Mouse (Mus musculus) limb, embryonic 14.5 days (tissue): ENCODE measurements around the gene Trip6. TPM values are rescaled to one million over a fixed set of nuclear protein-coding genes. Genes with fewer than 3 reads are reported as not detected.
A peak's percentile ranks its signal among the peaks of the same experiment; 100 is the strongest.

Experiments used
- ATAC-seq: fragments of 200-750 bp; cut with Nextera tagmentation; 2 replicates; pipeline ENCODE4 v1.8.0; 2017; ENCODE audit warnings: low read depth, moderate number of reproducible peaks, moderate TSS enrichment; ENCODE audit not compliant: low FRiP score
- DNase-seq: peaks from one replicate; pipeline ENCODE4 v3.0.0-alpha.2; 2015; ENCODE audit warnings: low spot score
- H3K27ac ChIP-seq: fragments of 300-500 bp; sonication (generic); replicated peaks from 2 replicates; pipeline ENCODE4 v1.5.1; 2014; ENCODE audit warnings: low read depth, mild to moderate bottlenecking, low read length, moderate library complexity, mixed read lengths
- H3K27me3 ChIP-seq: fragments of 300-500 bp; sonication (generic); 2 replicates; pipeline ENCODE4 v1.6.1; 2014; ENCODE audit warnings: low read length, mixed read lengths; ENCODE audit not compliant: control insufficient read depth, insufficient read depth
- H3K36me3 ChIP-seq: fragments of 300-500 bp; sonication (generic); 2 replicates; pipeline ENCODE4 v1.6.1; 2014; ENCODE audit warnings: mild to moderate bottlenecking, low read length, moderate library complexity, mixed read lengths; ENCODE audit not compliant: control insufficient read depth, insufficient read depth
- H3K4me1 ChIP-seq: fragments of 300-500 bp; sonication (generic); 2 replicates; pipeline ENCODE4 v1.6.1; 2014; ENCODE audit warnings: antibody characterized with exemption, low read length, mixed read lengths; ENCODE audit not compliant: control insufficient read depth, insufficient read depth
- H3K4me2 ChIP-seq: fragments of 300-500 bp; sonication (generic); replicated peaks from 2 replicates; pipeline ENCODE4 v1.6.1; 2014; ENCODE audit warnings: low read depth, mild to moderate bottlenecking, low read length, moderate library complexity; ENCODE audit not compliant: severe bottlenecking
- H3K4me3 ChIP-seq: fragments of 300-500 bp; sonication (generic); replicated peaks from 2 replicates; pipeline ENCODE4 v1.5.1; 2014; ENCODE audit warnings: low read length
- H3K9ac ChIP-seq: fragments of 300-500 bp; sonication (generic); 2 replicates; pipeline ENCODE4 v1.6.1; 2014; ENCODE audit warnings: mild to moderate bottlenecking, low read depth, low read length, moderate library complexity; ENCODE audit not compliant: severe bottlenecking
- H3K9me3 ChIP-seq: fragments of 300-500 bp; sonication (generic); 2 replicates; pipeline ENCODE4 v1.6.1; 2016; ENCODE audit warnings: low read length; ENCODE audit not compliant: control insufficient read depth
- POLR2A ChIP-seq: fragments of 200-500 bp; IDR thresholded peaks from 2 replicates; pipeline ENCODE4 v1.8.0; 2012; ENCODE audit warnings: inconsistent platforms, mild to moderate bottlenecking, moderate library complexity, borderline replicate concordance; ENCODE audit not compliant: insufficient read depth, insufficient read length; ENCODE audit errors: extremely low read depth
- WGBS: fragments of 180-500 bp; shearing (Covaris S2); extraction: QIAGEN DNeasy Blood & Tissue Kit; methylation state at CpG from one replicate; pipeline ENCODE4 v1.1.7; 2014; 5-methylcytosine and 5-hydroxymethylcytosine counted together
- polyA plus RNA-seq, 2 experiments: library from polyadenylated mRNA; depleted of rRNA in 1 of 2; stranded (reverse) in 1 of 2; unstranded in 1 of 2; fragments of >200 nt; fragmentation: Nextera tagmentation in 1 of 2; extraction: Ambion mirVana in 1 of 2; gene quantifications; 2 replicates each; pipeline versions ENCODE4 v1.2.1 to v1.2.3; 2012 to 2014

The Trip6 gene
- polyA plus RNA-seq, 2 experiments: 91.0 to 131 TPM

DNA sequence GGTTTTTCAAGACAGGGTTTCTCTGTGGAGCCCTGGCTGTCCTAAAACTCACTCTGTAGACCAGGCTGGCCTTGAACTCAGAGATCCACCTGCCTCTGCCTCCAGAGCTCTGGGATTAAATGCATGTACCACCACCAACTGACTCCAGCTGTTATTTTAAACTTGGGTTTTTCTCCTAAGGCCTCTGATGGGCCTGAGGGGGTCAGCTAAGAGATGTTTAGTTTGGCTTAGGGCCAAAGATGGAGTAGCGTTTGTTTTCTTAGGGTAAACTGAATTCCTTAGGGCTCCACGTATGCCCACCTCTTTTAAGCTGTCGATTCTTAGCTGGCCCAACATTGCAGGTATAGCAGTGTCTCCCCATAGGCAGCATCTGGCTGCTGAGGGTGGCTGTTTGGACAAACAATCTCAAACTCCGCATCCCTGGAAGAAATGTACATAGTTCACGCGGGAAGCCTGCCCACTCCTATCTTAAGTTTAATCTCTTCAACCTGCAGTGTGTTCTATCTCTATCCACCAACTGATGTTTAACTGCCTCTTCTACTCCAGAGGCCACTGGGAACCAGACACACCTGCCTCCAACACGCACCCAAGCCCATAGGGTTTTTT lies 28.3 kb upstream of the Trip6 start:
- Histone ChIP-seq H3K4me1 (peaks cover 22% of the 10 kb centered on the region), H3K36me3 (no peaks in the 10 kb centered on the region), H3K27me3 (no peaks in the 10 kb centered on the region), H3K27ac (no peak overlapping the region), H3K9me3 (no peaks in the 10 kb centered on the region), H3K4me3 (no peak overlapping the region), H3K4me2 (no peak overlapping the region), H3K9ac (no peak overlapping the region)
- 63% methylated on average over 7 of the region's 7 CpGs for WGBS
- DNase-seq (no peak), ATAC-seq (no peak)
- TF ChIP-seq POLR2A: no peak

DNA sequence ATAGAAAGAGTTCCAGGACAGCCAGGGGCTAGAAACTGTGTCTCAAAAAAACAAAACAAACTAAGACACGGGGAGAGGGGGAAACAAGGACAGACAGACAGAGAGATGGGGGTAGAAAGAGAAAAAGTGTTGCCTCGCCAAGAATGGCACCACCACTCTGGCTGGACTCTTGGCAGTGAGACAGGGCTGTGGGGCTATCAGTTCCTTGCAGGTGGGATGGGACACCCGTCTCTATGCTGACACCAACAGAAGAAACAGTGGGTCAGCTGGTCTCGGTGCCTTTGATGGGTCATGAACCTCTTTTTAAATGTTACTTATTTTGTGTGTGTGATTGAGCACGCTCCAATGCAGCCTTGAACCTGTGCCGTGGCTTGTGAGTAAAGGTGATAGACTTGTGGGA lies 26.0 kb upstream of the Trip6 start:
- Histone ChIP-seq H3K4me2 (no peak overlapping the region), H3K27me3 (no peaks in the 10 kb centered on the region), H3K9ac (no peak overlapping the region), H3K4me3 (no peak overlapping the region), H3K4me1 (peaks cover 20% of the 10 kb centered on the region), H3K9me3 (no peaks in the 10 kb centered on the region), H3K36me3 (no peaks in the 10 kb centered on the region), H3K27ac (0 out of 2 replicates have a peak overlapping the region, but pooled peaks have one; percentile 78)
- DNase-seq (no peak), ATAC-seq (no peak)
- no peak for TF ChIP-seq POLR2A
- WGBS: 72% methylated on average over 6 of the region's 6 CpGs

DNA sequence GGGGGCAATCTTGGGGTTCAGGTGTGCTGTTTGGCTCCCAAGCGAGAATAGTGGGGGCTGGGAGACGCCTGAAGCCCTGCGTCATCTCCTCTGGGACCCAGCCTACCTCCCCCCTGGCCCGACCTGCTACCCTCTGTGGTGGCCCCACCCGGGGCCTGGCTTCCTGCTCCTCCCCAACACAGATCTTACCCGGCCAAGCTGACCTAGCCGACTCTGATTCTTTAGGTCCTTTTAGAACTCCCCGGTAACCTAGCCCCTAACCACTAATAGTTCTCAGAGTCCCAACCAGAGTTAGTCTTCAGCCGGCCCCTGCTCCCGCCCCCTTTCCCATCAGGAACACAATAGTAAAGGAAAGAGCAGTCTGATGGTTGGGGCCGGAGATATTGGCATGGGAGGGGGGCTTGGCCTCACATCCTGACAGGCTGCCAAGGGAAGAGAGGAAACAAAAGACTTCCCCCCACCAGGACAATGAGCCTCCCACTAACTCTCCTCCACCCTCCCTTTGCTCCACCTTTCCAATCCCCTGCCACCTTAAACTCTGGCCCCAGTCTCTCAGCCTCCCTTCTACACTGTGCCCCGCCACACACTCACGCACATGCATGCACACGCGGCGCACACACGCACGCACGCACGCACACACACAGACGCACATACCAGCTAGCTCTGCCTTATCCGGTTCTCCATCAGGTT lies 25.2 kb upstream of the Trip6 start:
- Histone ChIP-seq H3K4me2 (peak overlapping the region; percentile 91), H3K27me3 (no peaks in the 10 kb centered on the region), H3K27ac (peak overlapping the region; percentile 78), H3K9ac (peak overlapping the region; percentile 67), H3K36me3 (no peaks in the 10 kb centered on the region), H3K4me1 (peaks cover 16% of the 10 kb centered on the region), H3K4me3 (peak overlapping the region; percentile 43), H3K9me3 (no peaks in the 10 kb centered on the region)
- peak; percentile 58 for DNase-seq
- 11% methylated on average over 19 of the region's 22 CpGs for WGBS
- no peak for TF ChIP-seq POLR2A
- no peak for ATAC-seq

DNA sequence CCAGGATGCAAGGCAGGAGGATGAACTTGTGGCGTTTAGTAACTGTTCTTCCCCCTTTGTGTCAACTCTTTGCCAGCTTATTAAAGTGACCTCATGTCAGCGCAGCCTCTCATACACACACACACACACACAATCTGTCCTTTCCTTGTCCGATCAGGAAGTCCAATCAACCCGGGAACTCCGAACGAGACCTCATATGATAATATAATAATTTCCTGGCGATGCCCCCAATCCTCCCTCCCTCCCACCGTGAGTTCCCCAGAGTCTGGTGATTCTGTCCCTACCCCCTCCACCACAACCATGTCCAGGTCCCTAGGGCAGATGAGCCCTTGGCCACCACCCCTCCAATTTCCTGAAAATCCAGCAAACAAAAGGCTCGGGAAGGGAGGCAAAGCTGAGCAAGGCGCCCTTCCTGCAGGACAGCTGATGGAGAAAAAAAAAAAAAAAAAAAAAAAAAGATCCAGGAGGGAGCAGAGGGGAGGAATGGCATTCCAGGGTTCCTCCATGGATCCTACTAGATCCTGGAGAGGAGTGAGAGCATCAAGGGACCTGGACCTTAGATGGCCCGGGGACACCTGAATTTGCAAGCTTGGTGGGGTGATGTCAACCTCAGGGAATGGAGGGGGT lies 24.6 kb upstream of the Trip6 start:
- peaks cover 16% of the 10 kb centered on the region for H3K4me1 ChIP-seq
- WGBS: 4% methylated on average over 11 of the region's 11 CpGs
- no peaks in the 10 kb centered on the region for H3K9me3 ChIP-seq
- DNase-seq (peak; percentile 68), ATAC-seq (peak; percentile 27)
- peak overlapping the region; percentile 43 for H3K4me3 ChIP-seq
- H3K9ac ChIP-seq: peak overlapping the region; percentile 67
- H3K27ac ChIP-seq: peak overlapping the region; percentile 78
- no peaks in the 10 kb centered on the region for H3K36me3 ChIP-seq
- TF ChIP-seq POLR2A: no peak
- peak overlapping the region; percentile 91 for H3K4me2 ChIP-seq
- H3K27me3 ChIP-seq: no peaks in the 10 kb centered on the region

DNA sequence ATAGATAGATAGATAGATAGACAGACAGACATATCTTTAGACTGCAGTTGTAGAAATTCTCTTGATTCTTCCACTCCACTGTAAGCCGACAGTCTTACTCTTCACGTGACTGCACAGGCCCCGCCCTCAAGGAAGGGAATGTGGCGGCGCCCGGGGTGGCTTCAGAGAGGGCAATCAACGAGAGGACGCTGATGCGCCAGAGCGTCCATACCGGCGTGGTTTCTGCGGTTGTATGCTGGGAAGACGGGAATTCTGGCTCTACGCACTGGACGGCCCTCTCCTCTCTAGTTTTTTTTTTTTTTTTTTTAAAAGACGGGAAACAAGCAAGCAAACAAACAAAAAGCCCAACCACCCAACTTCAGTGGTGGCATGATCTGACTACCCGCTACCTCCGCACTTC lies 24.1 kb upstream of the Trip6 start:
- no peaks in the 10 kb centered on the region for H3K36me3 ChIP-seq
- no peaks in the 10 kb centered on the region for H3K27me3 ChIP-seq
- TF ChIP-seq POLR2A: peak; percentile 51; the same call in 1 of the 2 replicates
- peak overlapping the region; percentile 43 for H3K4me3 ChIP-seq
- WGBS: 2% methylated on average over 19 of the region's 19 CpGs
- H3K27ac ChIP-seq: peak overlapping the region; percentile 78
- ATAC-seq (peak; percentile 90), DNase-seq (peak; percentile 92)
- no peaks in the 10 kb centered on the region for H3K9me3 ChIP-seq
- peak overlapping the region; percentile 67 for H3K9ac ChIP-seq
- peak overlapping the region; percentile 91 for H3K4me2 ChIP-seq
- H3K4me1 ChIP-seq: peaks cover 16% of the 10 kb centered on the region
